Mouse (Mus musculus) kidney, adult 2 months (tissue): ENCODE results near the gene Gm21973. TPM values are rescaled to one million over a fixed set of nuclear protein-coding genes. Genes with fewer than 3 reads are reported as not detected.

Experiments
- DNase-seq: peaks from one replicate; pipeline ENCODE4 v3.0.0; 2021
- H3K27ac ChIP-seq: fragments of 200-500 bp; 2 replicates; pipeline ENCODE4 v1.5.1; 2012; ENCODE audit warnings: low read depth, low read length, control low read depth, inconsistent platforms; ENCODE audit not compliant: insufficient read depth
- H3K27me3 ChIP-seq: fragments of 200-500 bp; replicated peaks from 2 replicates; pipeline ENCODE4 v1.6.1; 2012; ENCODE audit warnings: mild to moderate bottlenecking, moderate library complexity, low read length, inconsistent platforms; ENCODE audit not compliant: control insufficient read depth, insufficient read depth
- H3K36me3 ChIP-seq: fragments of 200-500 bp; 2 replicates; pipeline ENCODE4 v1.6.1; 2012; ENCODE audit warnings: mild to moderate bottlenecking, moderate library complexity, low read length, inconsistent platforms; ENCODE audit not compliant: control insufficient read depth, insufficient read depth
- H3K4me1 ChIP-seq: fragments of 200-500 bp; 2 replicates; pipeline ENCODE4 v1.6.1; 2011; ENCODE audit warnings: low read length; ENCODE audit not compliant: control insufficient read depth, insufficient read depth
- H3K4me3 ChIP-seq: fragments of 200-500 bp; 2 replicates; pipeline ENCODE4 v1.5.1; 2011; ENCODE audit warnings: mild to moderate bottlenecking, low read depth, low read length, control low read depth; ENCODE audit not compliant: insufficient read depth
- CTCF ChIP-seq: fragments of 200-500 bp; conservative IDR thresholded peaks from 2 replicates; pipeline ENCODE4 v1.5.1; 2011; ENCODE audit warnings: low read depth, mild to moderate bottlenecking, control low read depth, low read length, moderate library complexity, mixed read lengths; ENCODE audit not compliant: insufficient read depth, insufficient read length
- POLR2A ChIP-seq: fragments of 200-500 bp; IDR thresholded peaks from one replicate; pipeline ENCODE4 v1.6.1; 2011; ENCODE audit warnings: low read depth, low read length, control low read depth
- WGBS: fragments of 180-500 bp; shearing (Covaris S2); methylation state at CpG from one replicate; pipeline ENCODE4 v1.1.7; 2018; 5-methylcytosine and 5-hydroxymethylcytosine counted together
- polyA plus RNA-seq: library from polyadenylated mRNA; depleted of rRNA; stranded (reverse); fragments of >200 nt; gene quantifications from 2 replicates; pipeline ENCODE4 v1.2.3, GENCODE M21; 2012; rRNA removed

Gene Gm21973
- polyA plus RNA-seq, 1 experiment: not detected

DNA sequence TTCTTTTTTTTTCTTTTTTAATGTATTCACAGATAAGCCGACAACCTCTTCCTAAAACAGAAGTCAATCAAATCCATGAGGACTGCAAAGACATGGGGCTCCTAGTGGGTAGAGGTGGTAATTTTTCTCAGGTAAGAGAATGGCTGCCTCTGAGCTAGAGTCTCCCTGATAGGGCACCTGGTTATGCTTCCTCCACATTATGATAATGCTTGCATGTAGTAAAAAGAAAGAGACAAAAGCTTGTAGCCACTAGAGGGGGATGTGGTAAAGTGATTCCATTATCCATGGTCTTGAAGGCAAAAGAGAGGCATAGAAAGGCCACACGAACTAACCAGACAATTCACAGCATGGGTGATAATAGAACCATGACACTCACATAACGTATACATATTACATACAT, 75.2 kb downstream of the Gm21973 start:
- peak; percentile 68 for DNase-seq
- Histone ChIP-seq H3K4me1 (peaks cover 4% of the 10 kb centered on the region; the same call in 1 of the 2 replicates), H3K27me3 (no peaks in the 10 kb centered on the region), H3K27ac (peak overlapping the region; percentile 38; the same call in 1 of the 2 replicates), H3K4me3 (no peak overlapping the region), H3K36me3 (no peaks in the 10 kb centered on the region; the same call in 1 of the 2 replicates)
- WGBS: 42% methylated on average over 3 of the region's 3 CpGs
- peak; percentile 19; the same call in 1 of the 2 replicates for TF ChIP-seq CTCF
- no peak for TF ChIP-seq POLR2A

DNA sequence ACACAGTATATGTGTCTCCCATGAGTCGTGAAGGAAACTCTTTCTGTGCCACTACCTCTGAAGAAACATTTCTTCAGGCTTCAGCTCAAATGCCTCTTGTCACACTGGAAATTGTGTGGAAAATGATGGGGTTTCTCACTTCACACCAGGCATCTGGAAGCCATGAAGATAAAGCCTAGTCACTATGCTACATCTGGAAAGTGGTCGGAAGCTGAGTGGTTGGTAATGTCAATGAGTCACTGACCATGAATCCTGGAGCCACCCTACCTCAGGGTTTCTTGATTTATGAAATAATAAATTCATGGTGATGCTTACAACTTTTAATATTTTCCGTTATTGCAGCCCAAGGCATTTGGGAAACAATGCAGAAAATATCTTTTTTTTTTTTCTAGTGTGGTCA, 84.7 kb downstream of the Gm21973 start:
- no peak for DNase-seq
- no peak overlapping the region for H3K4me3 ChIP-seq
- no peak overlapping the region for H3K27ac ChIP-seq
- 88% methylated on average over 3 of the region's 3 CpGs for WGBS
- TF ChIP-seq CTCF: no peak
- H3K4me1 ChIP-seq: no peaks in the 10 kb centered on the region
- H3K36me3 ChIP-seq: no peaks in the 10 kb centered on the region
- H3K27me3 ChIP-seq: no peaks in the 10 kb centered on the region

DNA sequence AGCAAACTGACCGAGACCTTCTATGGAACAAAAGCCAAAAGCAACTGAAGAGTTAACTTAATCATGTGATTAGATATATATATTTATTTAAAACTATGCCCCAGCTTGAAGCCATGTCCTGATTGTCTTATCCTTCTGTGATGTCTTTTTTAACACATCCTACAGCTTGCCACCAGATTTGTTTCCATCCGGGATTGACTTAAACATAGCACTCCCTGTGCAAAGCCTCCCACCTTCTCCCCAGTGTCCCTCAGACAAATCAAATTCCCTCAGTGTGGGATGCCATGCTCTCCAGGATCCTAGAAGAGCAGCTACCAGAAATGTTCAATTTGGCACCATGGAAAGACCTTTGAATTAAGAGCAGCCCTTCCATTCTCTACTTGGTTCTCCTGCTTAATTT, 85.7 kb downstream of the Gm21973 start:
- 89% methylated on average over 2 of the region's 2 CpGs for WGBS

DNA sequence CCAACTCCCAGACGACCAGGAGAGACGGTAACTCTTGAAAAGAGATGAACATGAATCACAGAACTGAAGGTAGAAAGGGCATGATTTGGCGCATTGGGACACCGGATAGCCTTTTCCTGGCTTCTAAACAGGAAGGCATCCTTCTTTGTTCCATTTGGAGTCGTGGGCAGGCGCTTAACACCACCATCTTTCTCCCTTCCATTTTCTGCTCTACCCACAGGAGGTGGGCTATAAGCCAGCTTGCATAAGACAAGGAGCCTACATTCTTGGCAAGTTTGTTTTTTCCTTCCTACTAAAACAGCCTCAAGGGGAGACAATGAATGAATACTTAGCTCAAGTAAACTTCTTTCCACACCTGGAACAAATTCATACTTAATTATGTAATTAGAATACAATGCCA, 88.5 kb downstream of the Gm21973 start:
- Histone ChIP-seq H3K36me3 (no peaks in the 10 kb centered on the region), H3K27me3 (no peaks in the 10 kb centered on the region), H3K4me1 (no peaks in the 10 kb centered on the region), H3K27ac (no peak overlapping the region), H3K4me3 (no peak overlapping the region)
- TF ChIP-seq POLR2A (no peak), CTCF (no peak)
- WGBS: 85% methylated on average over 6 of the region's 6 CpGs
- DNase-seq: no peak

More for the DNA sequence above, 85.7 kb downstream of the Gm21973 start:
- no peak for DNase-seq
- Histone ChIP-seq H3K36me3 (no peaks in the 10 kb centered on the region), H3K27me3 (no peaks in the 10 kb centered on the region), H3K4me3 (no peak overlapping the region), H3K27ac (no peak overlapping the region), H3K4me1 (no peaks in the 10 kb centered on the region)
- no peak for TF ChIP-seq POLR2A
- no peak for TF ChIP-seq CTCF

DNA sequence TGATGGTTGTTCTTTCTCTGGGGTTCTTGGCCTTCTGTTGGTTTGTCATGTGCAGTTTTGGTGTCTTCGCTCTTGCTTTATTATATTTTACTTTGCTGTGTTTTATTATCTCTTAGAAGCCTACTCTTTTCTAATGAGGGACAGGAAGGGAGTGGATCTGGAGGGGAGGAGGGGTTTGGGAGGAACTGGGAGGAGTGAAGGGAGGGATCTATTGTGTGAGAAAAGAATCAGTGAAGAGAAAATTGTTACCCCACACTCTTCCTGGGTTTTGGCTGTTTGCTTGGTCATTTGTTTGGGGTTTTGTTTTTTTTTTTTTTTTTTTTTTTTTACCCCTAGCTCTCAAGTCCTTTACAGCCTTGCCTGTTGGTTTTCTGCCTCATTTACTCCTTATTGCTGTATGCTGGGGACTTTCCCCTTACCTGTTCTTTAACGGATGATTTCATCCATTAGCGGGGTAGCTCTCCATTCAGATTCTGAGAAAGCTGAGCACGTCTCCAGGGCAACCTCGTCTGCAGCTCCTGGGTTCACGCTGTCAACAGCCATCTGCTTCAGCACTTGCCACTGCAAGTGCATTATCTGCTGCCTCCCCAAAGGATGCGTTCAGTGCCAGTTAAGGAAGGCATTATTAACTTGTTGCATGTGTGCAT, 96.1 kb downstream of the Gm21973 start:
- 30% methylated on average over 7 of the region's 7 CpGs for WGBS
- peak; percentile 3 for DNase-seq
- Histone ChIP-seq H3K27me3 (no peaks in the 10 kb centered on the region), H3K4me3 (no peak overlapping the region), H3K4me1 (peaks cover 6% of the 10 kb centered on the region), H3K27ac (no peak overlapping the region), H3K36me3 (no peaks in the 10 kb centered on the region)
- TF ChIP-seq POLR2A (no peak), CTCF (no peak)

DNA sequence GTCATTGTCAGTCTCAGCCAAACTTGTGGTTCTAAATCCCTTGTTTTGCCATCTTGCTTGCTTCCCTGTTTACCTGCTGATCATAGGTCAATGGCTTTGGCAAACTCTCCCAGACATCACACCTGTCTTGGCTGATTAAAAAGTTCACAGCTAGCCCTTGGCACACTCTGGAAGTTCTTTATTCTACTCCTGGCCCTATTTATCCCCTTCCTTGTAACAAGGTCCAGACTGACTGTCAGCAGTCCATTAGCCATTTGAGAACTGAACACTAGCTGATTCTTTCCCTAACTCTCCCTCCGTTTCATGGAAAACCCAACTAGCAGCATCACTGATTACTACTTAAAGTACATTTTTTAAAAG, 96.6 kb downstream of the Gm21973 start:
- peak; percentile 3 for DNase-seq
- Histone ChIP-seq H3K4me1 (peaks cover 6% of the 10 kb centered on the region), H3K4me3 (no peak overlapping the region), H3K27me3 (no peaks in the 10 kb centered on the region), H3K27ac (no peak overlapping the region), H3K36me3 (no peaks in the 10 kb centered on the region)
- no peak for TF ChIP-seq CTCF
- no peak for TF ChIP-seq POLR2A
- WGBS: 53% methylated on average over 1 of the region's 1 CpGs

Other genes with a start within 250 kb of the Gm21973 start
- gene Prlr, start 148.1 kb upstream of the Gm21973 start, polyA plus RNA-seq: 75.9 and 82.0 TPM in 2 replicates
- 53.3 and 56.3 TPM in 2 replicates for gene Agxt2, start 33.2 kb downstream of the Gm21973 start, polyA plus RNA-seq
- 2.4 and 3.2 TPM in 2 replicates for gene Dnajc21, start 145.1 kb downstream of the Gm21973 start, polyA plus RNA-seq
- gene Brix1, start 160.6 kb downstream of the Gm21973 start, polyA plus RNA-seq: 1.7 and 3.1 TPM in 2 replicates
- 9.8 and 10.4 TPM in 2 replicates for gene Rad1, start 160.6 kb downstream of the Gm21973 start, polyA plus RNA-seq
- 0.14 TPM in 1 of 2 replicates, not detected in the other for gene Ttc23l, start 233.3 kb downstream of the Gm21973 start, polyA plus RNA-seq